Mouse (Mus musculus) fat pad, adult 2 months (tissue): Measurements from ENCODE around the gene Trpt1.
A peak's percentile ranks its signal among the peaks of the same experiment; 100 is the strongest.
"Not testable (repeated sequence)": the region's sequence is repeated elsewhere in the genome, so short reads cannot be mapped to it uniquely, and the experiment has no call there.

Source experiments
- DNase-seq: peaks from one replicate; pipeline ENCODE4 v3.0.0-alpha.2; 2011; ENCODE audit warnings: low read depth, low spot score; ENCODE audit errors: extremely low read depth

Trpt1 gene

GRCm38 (mm10) chr19:6974211-6975205 is 21.4 kb upstream of the Trpt1 start, which contains the start of gene Ppp1r14b:
Ppp1r14b (plus strand) TSS chr19:6974968.
- no peak for DNase-seq

GRCm38 (mm10) chr19:6975537-6976521 is 20.1 kb upstream of the Trpt1 start, which contains the start of gene Plcb3:
Plcb3 (minus strand) TSS chr19:6976470.
- no peak for DNase-seq

- DNase-seq = no peak
These were observed 17.9 kb upstream of the Trpt1 start for GRCm38 (mm10) chr19:6977759-6978638.

- DNase-seq = no peak
These were observed 17.3 kb upstream of the Trpt1 start for GRCm38 (mm10) chr19:6978639-6978974.

- DNase-seq = no peak
These were observed 16.9 kb upstream of the Trpt1 start for GRCm38 (mm10) chr19:6979001-6979479.

- DNase-seq = peak; percentile 96
These were observed 16.2 kb upstream of the Trpt1 start for GRCm38 (mm10) chr19:6979486-6980380.

GRCm38 (mm10) chr19:6980381-6981093 is 15.4 kb upstream of the Trpt1 start, which contains the start of gene Fkbp2:
Fkbp2 (minus strand) TSS chr19:6980501.
- DNase-seq = peak; percentile 73

- DNase-seq = no peak
These were observed 14.5 kb upstream of the Trpt1 start for GRCm38 (mm10) chr19:6981465-6981864.

GRCm38 (mm10) chr19:6983621-6984020 is 12.3 kb upstream of the Trpt1 start:
- no peak for DNase-seq

GRCm38 (mm10) chr19:6985300-6985699 is 10.6 kb upstream of the Trpt1 start:
- no peak for DNase-seq

- DNase-seq = no peak
These were observed 9.8 kb upstream of the Trpt1 start for GRCm38 (mm10) chr19:6985951-6986708.

GRCm38 (mm10) chr19:6987061-6987903 is 8.6 kb upstream of the Trpt1 start, which contains the start of gene Vegfb:
Vegfb (minus strand) TSS chr19:6987651.
- no peak for DNase-seq

GRCm38 (mm10) chr19:6987904-6988285 is 8.0 kb upstream of the Trpt1 start:
- DNase-seq = no peak

- no peak for DNase-seq
These were observed 6.7 kb upstream of the Trpt1 start for GRCm38 (mm10) chr19:6989251-6989650.

- no peak for DNase-seq
These were observed 5.2 kb upstream of the Trpt1 start for GRCm38 (mm10) chr19:6990712-6991111.

- not testable (repeated sequence) for DNase-seq
These were observed 4.8 kb upstream of the Trpt1 start for GRCm38 (mm10) chr19:6991166-6991565.
